Mouse (Mus musculus) C2C12 (cell line): ENCODE results near the gene Ms4a7. TPM values are rescaled to one million over a fixed set of nuclear protein-coding genes. Genes with fewer than 3 reads are reported as not detected.

Experiments
- H3K27me3 ChIP-seq: one replicate; pipeline ENCODE4 v1.6.1; 2011; ENCODE audit not compliant: control insufficient read depth, insufficient read depth, insufficient read length
- H3K36me3 ChIP-seq: one replicate; pipeline ENCODE4 v1.6.1; 2011; ENCODE audit not compliant: control insufficient read depth, insufficient read depth
- H3K4me3 ChIP-seq: one replicate; pipeline ENCODE4 v1.5.1; 2011; ENCODE audit warnings: mild to moderate bottlenecking, control low read depth; ENCODE audit not compliant: poor library complexity, insufficient read depth, severe bottlenecking
- H3K79me2 ChIP-seq: one replicate; pipeline ENCODE4 v1.6.1; 2011; ENCODE audit not compliant: control insufficient read depth, insufficient read depth
- H3K79me3 ChIP-seq: one replicate; pipeline ENCODE4 v1.6.1; 2011; ENCODE audit warnings: low read depth, control low read depth
- H3ac ChIP-seq: one replicate; pipeline ENCODE3; 2011; ENCODE audit warnings: low read depth; ENCODE audit not compliant: control insufficient read depth, insufficient read length
- CEBPB ChIP-seq: IDR thresholded peaks from one replicate; pipeline ENCODE4 v1.6.1; 2011; ENCODE audit warnings: low read depth, mild to moderate bottlenecking, control low read depth, moderate library complexity
- CTCF ChIP-seq: IDR thresholded peaks from one replicate; pipeline ENCODE4 v1.5.1; 2011; ENCODE audit not compliant: control insufficient read depth, insufficient read depth, insufficient read length
- FOSL1 ChIP-seq: IDR thresholded peaks from one replicate; pipeline ENCODE4 v1.8.0; 2011; ENCODE audit warnings: mild to moderate bottlenecking, low read length; ENCODE audit not compliant: poor library complexity, insufficient read depth, severe bottlenecking
- MAX ChIP-seq: IDR thresholded peaks from one replicate; pipeline ENCODE4 v1.6.1; 2011; ENCODE audit warnings: mild to moderate bottlenecking, control low read depth
- MYOD1 ChIP-seq: IDR thresholded peaks from one replicate; pipeline ENCODE4 v1.6.1; 2011; ENCODE audit warnings: low read depth; ENCODE audit not compliant: control insufficient read depth, insufficient read length
- MYOG ChIP-seq: IDR thresholded peaks from one replicate; pipeline ENCODE4 v1.6.1; 2011; ENCODE audit not compliant: control insufficient read depth, insufficient read length; ENCODE audit errors: extremely low read depth
- USF1 ChIP-seq: IDR thresholded peaks from one replicate; pipeline ENCODE4 v1.6.1; 2011; ENCODE audit warnings: low read depth, mild to moderate bottlenecking, control low read depth, moderate library complexity
- polyA plus RNA-seq: library from polyadenylated mRNA; unstranded; fragments of >200 nt; fragmentation: generic; extraction: Trizol; gene quantifications from one replicate; pipeline ENCODE4 v1.2.1, GENCODE M21; 2012; ENCODE audit warnings: missing spikeins

The Ms4a7 gene
- polyA plus RNA-seq, 1 experiment, result not detected

DNA sequence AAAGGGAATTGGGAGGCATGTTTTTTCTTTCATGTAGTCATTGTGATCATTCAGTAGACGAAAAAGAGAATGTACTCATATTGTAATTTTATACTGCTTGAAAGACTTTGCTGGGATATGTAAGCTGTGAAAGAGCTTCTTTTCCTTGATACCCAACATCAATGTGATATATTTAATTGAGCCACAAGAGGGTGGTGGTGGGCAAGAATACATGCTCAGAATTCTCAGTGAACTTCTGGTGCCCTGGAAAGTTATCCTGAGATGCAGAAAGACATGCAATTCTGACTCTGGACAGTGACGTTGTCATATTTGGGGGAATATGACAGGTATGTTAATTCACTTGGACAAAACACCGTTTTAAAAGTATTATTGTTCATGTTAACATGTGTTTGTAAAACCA, 24.2 kb upstream of the Ms4a7 start:
- Histone ChIP-seq H3K36me3 (no peaks in the 10 kb centered on the region), H3K79me3 (no peaks in the 10 kb centered on the region), H3K27me3 (no peaks in the 10 kb centered on the region), H3ac (no peak overlapping the region), H3K79me2 (no peaks in the 10 kb centered on the region), H3K4me3 (no peak overlapping the region)
- no peak for TF ChIP-seq USF1
- no peak for TF ChIP-seq MAX
- no peak for TF ChIP-seq CEBPB
- TF ChIP-seq MYOD1, result no peak
- no peak for TF ChIP-seq MYOG

DNA sequence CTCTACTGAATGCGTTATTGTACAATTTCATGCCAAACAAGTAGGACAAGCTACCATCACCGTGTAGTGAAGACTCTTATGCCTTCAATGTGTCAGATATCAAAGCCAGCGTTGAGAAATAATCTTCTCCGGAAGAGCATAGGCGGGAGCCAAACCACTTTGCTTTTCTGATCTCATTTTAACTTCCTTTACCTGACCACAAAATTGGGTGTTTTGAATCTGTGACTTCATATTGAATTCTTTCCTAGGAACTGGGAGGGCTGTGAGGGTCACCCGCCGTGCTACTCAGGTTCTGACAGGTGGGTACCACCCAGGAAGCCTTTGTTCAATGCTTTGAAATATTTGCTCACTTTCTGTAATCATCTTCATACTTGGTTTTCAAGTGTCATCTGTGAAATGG, 19.8 kb upstream of the Ms4a7 start:
- TF ChIP-seq CEBPB, result no peak
- TF ChIP-seq USF1, result no peak
- TF ChIP-seq MYOG, result no peak
- H3K36me3 ChIP-seq, result no peaks in the 10 kb centered on the region
- no peaks in the 10 kb centered on the region for H3K27me3 ChIP-seq
- no peak overlapping the region for H3ac ChIP-seq
- no peak overlapping the region for H3K4me3 ChIP-seq
- no peaks in the 10 kb centered on the region for H3K79me3 ChIP-seq
- H3K79me2 ChIP-seq, result no peaks in the 10 kb centered on the region

DNA sequence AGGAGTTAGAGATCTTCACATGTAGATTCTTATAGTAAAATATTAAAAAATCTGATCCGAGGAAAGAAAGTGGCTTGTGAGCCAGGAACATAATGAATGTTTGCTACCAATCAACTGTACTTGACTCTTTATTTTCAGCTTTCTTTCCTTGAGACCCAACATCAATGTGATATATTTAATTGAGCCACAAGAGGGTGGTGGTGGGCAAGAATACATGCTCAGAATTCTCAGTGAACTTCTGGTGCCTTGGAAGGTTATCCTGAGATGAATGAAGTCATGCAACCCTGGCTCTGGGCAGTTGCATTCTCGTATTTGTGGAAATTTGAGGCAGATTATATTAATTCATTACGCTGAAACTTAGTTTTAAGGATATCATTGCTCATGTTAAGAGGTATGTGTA, 15.9 kb upstream of the Ms4a7 start:
- no peak overlapping the region for H3K4me3 ChIP-seq
- H3K36me3 ChIP-seq, result no peaks in the 10 kb centered on the region
- TF ChIP-seq MAX (no peak), CTCF (no peak), CEBPB (no peak), USF1 (no peak), FOSL1 (no peak), MYOG (no peak), MYOD1 (no peak)
- H3K27me3 ChIP-seq, result no peaks in the 10 kb centered on the region
- H3K79me3 ChIP-seq, result no peaks in the 10 kb centered on the region
- no peak overlapping the region for H3ac ChIP-seq
- H3K79me2 ChIP-seq, result no peaks in the 10 kb centered on the region

GRCm38 (mm10) chr19:11349698-11350481, 13.9 kb upstream of the Ms4a7 start:
- no peak for TF ChIP-seq MYOD1
- TF ChIP-seq MYOG, result no peak
- no peak for TF ChIP-seq FOSL1
- no peak for TF ChIP-seq CEBPB
- no peak for TF ChIP-seq USF1
- no peak for TF ChIP-seq CTCF
- TF ChIP-seq MAX, result no peak
- Histone ChIP-seq H3K79me2 (no peaks in the 10 kb centered on the region), H3ac (no peak overlapping the region), H3K36me3 (no peaks in the 10 kb centered on the region), H3K79me3 (no peaks in the 10 kb centered on the region), H3K4me3 (no peak overlapping the region), H3K27me3 (no peaks in the 10 kb centered on the region)

GRCm38 (mm10) chr19:11343992-11344391, 8.0 kb upstream of the Ms4a7 start:
- Histone ChIP-seq H3K4me3 (no peak overlapping the region), H3K79me3 (no peaks in the 10 kb centered on the region), H3K27me3 (no peaks in the 10 kb centered on the region), H3K36me3 (no peaks in the 10 kb centered on the region), H3K79me2 (no peaks in the 10 kb centered on the region), H3ac (no peak overlapping the region)
- TF ChIP-seq MAX (no peak), CTCF (no peak), MYOD1 (no peak), USF1 (no peak), FOSL1 (no peak), MYOG (no peak), CEBPB (no peak)

DNA sequence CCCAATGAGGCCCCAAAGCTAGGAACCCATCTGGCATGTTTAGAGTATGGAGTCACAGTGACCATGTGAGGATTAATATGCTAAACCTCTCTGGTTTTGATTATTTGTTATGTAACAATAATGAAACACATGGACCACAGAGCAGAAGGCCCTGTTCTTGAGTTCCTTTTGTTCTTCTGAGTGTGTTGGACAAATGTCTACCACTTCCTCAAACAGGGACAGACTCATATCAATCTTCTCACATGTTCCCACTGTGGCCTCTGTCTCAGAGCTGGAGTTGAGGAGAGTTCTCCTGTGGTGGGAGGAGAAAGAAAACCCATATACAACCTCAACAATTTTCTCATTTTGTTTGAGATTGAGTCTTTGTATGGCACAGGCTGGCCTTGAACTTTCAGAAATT, 7.2 kb upstream of the Ms4a7 start:
- TF ChIP-seq CEBPB (no peak), CTCF (no peak)
- no peaks in the 10 kb centered on the region for H3K79me2 ChIP-seq
- no peak overlapping the region for H3K4me3 ChIP-seq
- no peaks in the 10 kb centered on the region for H3K79me3 ChIP-seq
- no peak overlapping the region for H3ac ChIP-seq
- no peaks in the 10 kb centered on the region for H3K36me3 ChIP-seq
- H3K27me3 ChIP-seq, result no peaks in the 10 kb centered on the region
